Mouse (Mus musculus): ENCODE results near the gene Arhgap5.

DNA sequence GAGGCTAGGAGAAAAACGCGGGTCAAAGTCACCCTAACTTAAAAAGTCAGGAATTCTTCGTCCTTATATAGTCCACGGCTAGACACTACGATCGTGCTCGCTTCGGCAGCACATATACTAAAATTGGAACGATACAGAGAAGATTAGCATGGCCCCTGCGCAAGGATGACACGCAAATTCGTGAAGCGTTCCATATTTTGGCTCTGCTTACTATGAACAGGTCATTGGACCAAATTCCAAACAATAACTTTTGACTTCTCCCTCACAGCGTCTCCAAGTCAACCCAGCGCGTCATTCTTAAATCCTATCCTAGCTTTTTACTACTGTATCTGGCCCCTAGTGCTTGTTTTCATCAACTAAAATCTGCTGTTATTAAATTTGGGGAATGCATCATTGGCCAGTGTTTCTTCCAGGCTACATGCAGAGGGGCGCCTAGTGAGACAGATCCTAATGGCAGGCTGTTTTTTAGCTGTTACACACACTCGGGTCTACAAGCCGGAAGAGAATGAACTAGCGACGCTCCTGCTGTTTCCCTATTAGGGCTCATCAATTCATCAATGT is 100.0 kb downstream of the Arhgap5 start:
- TF ChIP-seq CTCF (IDR thresholded peaks at IDR 0.05; ENCODE audit: extremely low read depth, insufficient read length, insufficient replicate concordance, low read depth, low read length), result no peak
- TF ChIP-seq POLR2A (IDR thresholded peaks at IDR 0.05; ENCODE audit: low read depth, low read length), result no peak

All from small intestine, adult 2 months (tissue).